Mouse (Mus musculus) activated CD4-positive, CD25-positive, alpha-beta regulatory T cell (primary cell): ENCODE data around the gene Fgf14. TPM values are rescaled to one million over a fixed set of nuclear protein-coding genes. Genes with fewer than 3 reads are reported as not detected.

ENCODE experiments used
- polyA plus RNA-seq, 2 experiments: library from polyadenylated mRNA; unstranded; fragments of 100-300 nt; shearing (Covaris generic); gene quantifications; one replicate each; pipeline ENCODE4 v1.2.1; 2017

Gene Fgf14
- under 1 TPM in 1 of 2 experiments, not detected in 1; 0.14 TPM for polyA plus RNA-seq

GRCm38 (mm10) chr14:124676506-124677177 lies at the start of gene Fgf14:
TSS of gene Fgf14 (minus strand) at chr14:124677127.

